Mouse (Mus musculus) heart, adult 2 months (tissue): ENCODE data around the gene Mpg.

Experiments
- CTCF ChIP-seq: fragments of 200-600 bp; IDR thresholded peaks from 2 replicates; pipeline ENCODE4 v1.8.1; 2022; ENCODE audit warnings: antibody characterized with exemption, mild to moderate bottlenecking, moderate library complexity
- EP300 ChIP-seq: fragments of 200-500 bp; IDR thresholded peaks from 2 replicates; pipeline ENCODE4 v1.6.1; 2011; ENCODE audit warnings: low read depth, low read length, control low read depth; ENCODE audit not compliant: insufficient read depth

DNA sequence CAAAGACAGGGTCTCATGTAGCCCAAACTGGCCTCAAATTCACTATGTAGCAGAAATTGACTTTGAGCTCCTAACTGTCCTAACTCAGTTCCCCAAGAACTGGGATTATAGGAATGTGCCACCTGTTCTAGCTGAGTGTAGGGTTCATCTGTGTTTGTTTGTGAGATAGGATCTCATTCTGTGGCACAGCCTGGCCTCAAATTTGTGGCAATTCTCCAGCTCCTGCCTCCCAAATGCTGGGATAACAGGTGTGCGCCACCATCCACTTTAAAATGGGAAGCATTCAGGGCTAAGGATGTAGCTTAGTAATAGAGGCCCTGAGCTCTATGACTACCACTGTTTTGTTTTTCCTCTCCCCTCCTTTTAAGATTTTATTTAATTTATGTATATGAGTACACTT is 26.8 kb downstream of the Mpg start:
- TF ChIP-seq CTCF (no peak), EP300 (no peak)
